Mouse (Mus musculus): Measurements from ENCODE around the gene Gprc5b.
A peak's percentile ranks its signal among the peaks of the same experiment; 100 is the strongest.

The Gprc5b gene

DNA sequence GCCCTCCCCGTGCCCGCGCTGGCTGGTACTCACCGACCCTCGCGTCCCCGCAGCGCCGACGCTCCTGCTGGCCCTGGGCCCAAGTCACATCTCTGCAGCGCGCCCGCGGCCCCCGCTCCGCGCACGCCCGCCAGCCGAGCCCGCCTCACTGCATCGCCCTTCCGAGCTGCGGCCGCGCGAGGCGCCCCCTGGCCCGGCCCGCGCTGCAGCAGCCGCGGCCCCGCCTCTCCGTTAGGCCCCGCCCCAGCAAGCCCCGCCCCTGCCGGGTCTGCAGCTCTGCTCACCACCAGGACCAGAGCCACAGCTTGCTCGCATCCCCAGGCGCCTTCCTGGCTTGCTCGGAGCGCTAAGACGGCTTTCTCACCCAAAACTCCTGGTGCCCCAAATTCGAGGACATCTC lies at the start of gene Gprc5b:
TSS of gene Gprc5b (minus strand) at position 205 of the 400 bp plus-strand sequence.
- DNase-seq (ENCODE audit: low spot score), result peak; percentile 98

DNA sequence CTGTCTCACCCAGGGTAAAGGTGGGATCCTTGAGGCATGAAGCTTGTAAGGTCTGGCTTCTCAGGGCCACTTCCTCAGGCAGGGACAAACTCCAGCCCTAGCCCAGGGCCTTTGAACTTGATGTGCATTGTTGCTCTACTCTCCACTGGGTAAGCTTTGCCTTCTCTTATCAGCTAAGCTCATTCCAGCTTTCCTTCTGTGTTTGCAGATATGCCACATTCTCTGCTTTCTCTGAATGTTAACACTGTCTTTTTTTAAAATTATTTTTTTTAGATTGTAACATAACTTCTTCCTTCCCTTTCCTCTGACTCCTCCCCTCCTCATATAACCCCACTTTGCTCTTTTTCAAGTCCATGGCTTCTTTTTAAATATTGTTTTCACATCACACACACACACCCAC lies 46.5 kb upstream of the Gprc5b start:
- DNase-seq (ENCODE audit: low spot score), result no peak

DNA sequence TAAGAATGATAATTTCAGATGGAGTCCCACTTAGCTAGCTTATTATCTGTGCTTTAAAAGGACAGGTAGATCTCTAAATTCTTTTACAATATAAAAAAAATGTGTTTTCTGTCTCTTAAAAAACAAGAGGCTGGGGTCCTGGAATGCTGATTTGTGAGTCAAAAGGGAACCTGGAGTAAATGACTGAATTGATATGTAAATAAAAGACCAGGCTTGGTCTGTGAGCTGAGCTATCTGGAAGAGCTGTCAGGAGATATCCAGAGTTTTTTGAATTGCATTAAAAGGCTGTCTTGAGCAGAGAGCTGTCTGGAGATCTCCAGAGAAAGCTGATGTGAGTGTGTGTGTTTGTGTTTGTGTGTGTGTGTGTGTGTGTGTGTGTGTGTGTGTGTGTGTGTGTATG lies 42.6 kb upstream of the Gprc5b start:
- no peak for DNase-seq (ENCODE audit: low spot score)

DNA sequence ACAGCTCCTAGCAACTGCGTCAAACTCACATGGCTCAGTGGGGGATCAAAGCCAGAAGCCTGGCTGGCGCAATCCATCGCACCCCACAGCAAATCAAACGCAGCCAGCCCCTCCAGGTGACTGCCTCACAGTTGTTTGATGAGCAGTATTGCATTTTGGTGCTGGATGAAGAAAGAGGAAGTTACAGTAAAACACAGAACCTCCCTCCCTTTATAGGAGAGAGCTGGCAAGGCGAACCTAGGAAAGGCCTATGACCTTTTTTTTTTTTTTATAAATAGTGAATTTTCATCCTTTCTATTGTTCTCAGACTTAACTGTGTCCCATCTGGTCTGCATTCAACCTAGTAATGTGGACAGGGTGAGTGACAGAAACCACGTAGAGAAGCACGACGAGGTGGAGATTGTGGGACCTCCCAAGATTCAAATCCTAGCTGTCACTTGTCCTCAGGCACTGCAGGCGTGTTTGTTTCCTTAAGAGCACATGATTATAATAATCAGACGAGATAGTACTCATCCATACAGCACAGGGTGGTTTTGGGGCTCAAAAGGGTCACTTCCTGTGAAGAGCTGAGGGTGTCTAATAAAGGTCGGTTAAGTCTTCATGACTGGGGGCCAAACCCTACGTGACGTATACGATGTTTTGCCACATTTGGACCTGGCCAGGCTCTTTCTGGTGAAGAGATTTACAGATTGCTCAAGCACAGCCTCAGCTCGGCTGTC lies 39.4 kb upstream of the Gprc5b start:
- no peak for DNase-seq (ENCODE audit: low spot score)

DNA sequence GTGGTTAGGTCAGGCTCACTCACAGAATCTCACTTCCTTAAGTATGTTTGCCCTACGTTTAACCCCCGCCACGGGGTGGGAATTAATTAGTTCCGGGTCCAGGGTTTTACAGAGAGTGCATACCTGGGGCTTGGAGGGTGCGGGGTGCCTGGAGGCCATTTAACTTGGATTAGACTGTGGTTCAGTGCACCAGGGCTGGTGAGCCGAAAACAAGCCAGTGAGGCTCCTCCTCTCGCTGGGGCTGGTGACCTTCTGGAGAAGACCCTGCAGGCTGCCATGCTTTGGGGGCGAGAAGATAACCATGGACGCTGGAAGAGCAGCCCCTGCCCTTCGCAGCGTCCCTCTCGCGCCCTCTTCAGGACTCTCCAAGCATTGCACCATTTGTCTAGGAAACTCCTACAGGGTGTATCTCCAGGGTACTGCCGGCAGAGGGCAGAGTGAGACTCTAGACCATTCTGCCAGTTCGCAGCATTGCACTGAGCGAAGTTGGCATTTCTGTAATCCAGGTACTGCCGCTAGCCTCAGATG lies 28.4 kb upstream of the Gprc5b start:
- peak; percentile 81 for DNase-seq (ENCODE audit: low spot score)

DNA sequence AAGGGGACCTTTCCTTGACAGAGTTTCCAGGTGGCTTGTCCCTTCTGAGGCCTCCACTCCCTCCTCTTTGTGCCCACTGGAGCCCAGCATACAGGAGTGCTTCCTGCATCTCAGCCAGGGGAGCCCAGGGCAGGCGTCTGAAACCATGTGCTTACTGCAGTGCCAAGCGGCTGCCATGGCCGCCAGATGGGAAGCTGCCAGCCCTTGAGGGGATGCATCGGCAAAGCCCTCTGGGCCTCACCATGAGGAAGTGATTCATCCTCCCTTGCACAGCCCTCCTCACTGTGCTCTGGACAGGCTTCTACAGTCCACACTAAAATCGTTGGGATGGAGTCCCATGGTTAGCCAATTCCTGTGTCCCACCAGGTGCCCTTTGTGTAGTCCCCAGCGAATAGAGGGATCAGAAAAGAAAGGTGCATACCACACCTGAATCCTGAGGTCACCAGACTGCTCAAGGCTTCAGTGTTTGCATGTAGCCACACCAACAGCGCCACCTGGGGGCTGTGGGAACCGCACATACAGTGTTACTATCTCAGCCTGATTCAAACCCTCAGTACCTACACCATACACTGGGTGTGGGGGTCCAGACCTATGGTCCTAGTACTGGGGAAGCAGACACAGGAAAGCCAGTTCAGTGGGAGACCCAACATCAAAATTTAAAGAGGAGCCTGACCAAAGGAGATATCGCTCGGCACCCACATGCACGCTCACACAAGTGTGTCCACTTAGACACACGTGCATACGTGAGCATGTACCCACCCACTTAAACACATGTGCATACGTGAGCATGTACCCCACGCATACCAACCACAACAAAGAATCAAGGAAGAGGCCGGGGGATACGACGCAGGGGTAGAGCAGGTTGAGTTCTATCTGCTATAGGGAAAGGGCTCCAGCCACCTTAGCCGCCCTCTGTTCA lies 27.5 kb upstream of the Gprc5b start:
- DNase-seq (ENCODE audit: low spot score), result peak; percentile 69

DNA sequence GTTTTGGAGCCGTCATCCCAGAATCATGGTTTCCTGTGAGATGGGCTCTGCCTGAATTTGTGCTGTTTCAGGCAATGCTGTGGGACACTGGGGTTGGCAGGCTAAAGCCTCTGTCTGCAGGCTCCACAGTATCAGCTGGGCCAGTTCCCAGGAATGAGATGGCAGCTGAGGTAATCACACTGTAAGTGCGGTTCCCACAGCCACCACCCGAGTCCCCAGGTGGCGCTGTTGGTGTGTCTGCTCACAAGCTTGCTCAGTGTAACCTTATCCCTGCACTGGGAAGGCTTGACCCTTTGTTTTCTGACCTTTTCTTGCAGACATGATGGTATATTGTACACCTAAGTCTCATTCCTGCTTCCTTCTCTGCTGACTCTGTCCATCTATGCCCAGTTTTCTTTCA lies 24.5 kb upstream of the Gprc5b start:
- DNase-seq (ENCODE audit: low spot score), result peak; percentile 78

DNA sequence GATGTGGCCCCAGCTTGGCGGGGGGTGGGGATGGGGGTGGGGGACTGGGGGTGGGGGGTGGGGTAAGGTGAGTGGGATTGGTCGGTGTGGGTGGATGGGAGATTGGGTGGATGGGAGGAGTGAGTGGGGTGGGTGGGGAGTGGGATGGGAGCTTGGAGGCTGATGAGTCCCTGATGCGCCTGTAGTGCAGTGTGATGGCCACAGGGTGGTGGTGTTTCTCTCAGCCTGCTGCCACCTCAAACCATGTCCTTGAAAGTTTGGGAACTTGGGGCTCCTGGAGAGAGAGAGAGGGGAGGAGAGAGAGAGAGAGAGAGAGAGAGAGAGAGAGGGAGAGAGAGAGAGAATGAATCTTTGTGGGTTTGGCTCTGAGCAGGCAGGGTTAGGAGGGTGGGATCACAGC lies 20.7 kb upstream of the Gprc5b start:
- DNase-seq (ENCODE audit: low spot score), result peak; percentile 58

DNA sequence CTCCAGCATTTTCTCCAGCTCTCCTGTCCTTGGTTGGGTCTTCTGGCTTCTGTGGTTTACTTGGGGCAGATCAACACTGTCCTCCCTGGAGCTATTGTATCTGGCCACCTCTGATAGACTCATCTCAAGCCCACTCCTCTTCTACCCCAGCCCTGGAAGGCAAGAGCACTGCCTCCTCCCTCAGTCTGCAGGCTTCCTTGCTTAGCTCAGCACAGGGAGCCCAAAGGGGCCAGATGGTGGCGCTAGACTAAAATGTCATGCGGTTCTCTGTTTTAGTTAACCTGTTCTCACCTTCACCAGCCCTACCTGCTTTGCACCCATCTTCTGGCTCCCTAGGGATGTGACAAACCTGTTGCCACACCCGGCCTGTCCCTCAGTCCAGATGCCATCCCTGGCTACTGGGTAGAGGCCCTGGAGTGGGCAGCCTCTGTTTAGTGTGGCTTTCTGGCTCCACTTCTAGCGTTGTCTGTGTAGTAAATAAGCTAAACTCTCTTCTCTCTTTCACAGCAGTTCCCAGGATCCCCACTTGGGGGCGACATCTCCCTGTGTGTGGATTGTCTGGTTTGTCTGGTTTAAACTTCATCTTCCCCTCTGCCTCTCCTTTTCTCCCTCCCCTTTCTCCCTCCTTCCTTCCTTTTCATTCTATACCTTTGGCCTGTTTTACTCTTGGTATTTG lies 16.0 kb upstream of the Gprc5b start:
- DNase-seq (ENCODE audit: low spot score), result peak; percentile 88

DNA sequence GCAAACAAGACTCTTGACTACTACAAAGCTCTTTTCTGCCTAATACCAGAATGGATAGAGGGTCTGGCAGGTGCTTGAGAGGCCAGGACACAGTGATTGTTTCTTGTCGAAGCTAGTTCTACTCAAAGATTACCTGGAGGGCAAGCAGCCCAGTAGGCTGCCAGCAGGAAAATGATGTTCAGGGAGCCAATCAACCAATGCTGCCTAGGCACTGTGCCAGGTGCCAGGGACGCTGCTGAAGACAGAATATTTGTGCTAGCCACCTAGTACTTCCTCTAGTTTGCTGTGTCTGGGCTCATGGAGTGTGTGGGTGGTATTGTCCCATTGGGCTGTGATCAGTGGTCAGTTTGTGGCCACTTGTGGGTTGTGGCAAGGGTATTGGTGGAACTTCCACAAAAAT lies 7.5 kb upstream of the Gprc5b start:
- DNase-seq (ENCODE audit: low spot score), result no peak

DNA sequence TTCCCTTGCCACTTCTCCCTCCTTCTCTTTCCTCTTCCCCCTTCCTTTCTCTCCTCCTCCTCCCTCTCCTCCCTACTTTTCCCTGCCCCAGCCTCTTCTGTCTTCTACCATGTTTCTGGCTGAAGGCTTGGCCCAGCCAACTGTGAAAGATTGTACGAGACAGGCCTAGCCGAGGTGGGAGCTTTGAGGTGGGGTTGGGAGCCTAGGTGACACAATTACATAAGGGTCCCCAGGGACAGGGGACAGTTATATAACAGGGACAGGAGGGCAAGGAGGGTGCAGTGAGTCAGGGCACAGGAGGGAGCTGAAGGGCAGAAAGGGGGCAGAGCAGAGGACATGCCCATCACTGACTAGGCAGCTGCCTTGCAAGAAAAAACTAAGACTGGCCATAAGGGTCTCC lies 7.0 kb upstream of the Gprc5b start:
- DNase-seq (ENCODE audit: low spot score), result no peak

DNA sequence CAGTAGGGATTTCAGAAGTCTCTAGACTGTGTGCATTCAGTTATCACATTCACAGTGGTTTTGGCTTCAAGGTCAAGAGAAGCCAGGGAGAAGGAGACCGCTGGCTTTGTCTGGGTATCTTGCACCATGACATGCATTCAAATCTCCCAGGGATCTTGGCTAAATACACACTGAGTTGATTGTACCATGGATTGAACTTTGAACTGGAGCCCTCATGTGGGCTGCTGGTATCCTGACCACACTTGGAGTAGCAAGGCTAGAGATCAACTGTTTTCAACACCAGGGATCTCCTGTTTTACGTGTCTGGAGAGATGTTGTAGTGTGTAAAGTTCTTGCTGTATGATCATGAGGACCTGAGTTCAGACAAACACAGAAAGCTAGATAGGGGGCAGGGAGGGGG lies 4.8 kb upstream of the Gprc5b start:
- no peak for DNase-seq (ENCODE audit: low spot score)

DNA sequence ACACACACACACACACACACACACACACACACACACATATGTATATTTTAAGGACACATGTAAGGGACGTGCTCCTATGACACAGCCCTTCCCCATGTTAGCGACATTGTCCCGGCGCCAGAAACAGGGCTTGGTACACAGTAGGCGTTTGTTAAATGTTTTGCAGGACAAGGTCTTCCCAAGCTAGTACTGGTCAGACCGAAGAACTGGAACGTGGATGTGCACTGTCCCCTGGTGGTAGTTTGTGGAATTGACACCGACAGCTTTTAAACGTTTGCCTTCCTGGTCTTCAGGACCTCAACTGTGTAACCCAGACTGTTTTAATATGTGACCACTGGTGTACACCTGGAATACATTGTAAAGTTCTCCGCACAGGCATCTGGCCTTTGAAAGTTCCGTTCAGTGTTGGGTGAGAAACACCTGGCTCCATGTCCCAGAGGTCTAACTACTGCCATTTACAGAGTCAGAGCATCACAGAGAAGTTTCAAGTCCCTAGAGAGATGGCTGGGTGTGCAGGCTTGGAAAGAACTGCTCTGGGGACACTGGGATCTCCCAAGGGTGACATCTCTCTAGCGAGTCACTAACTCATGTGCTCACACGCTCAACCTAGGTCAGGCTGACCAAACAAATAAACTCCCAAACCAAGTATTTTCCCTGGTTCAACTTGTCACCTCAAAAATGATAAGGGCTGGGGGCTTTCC lies 1.3 kb upstream of the Gprc5b start:
- peak; percentile 88 for DNase-seq (ENCODE audit: low spot score)

DNA sequence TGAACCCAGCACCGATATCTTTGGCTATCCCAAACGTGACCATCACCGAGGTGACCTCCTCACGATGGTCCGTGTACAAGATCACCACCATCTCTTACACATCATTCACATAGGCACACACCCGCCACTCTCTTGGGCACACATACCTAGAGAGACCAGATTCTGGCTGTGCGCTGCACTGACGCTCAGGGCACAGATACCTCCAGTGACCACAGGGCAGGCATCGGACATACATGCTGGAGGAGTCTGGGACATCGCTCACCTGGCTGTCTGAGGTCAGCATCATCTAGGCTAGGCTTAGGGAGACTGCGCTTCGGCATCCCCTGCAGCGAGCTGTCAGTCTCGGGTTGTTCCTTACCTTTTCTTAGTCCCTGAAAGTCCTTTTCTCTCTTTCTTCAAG lies 660 bp upstream of the Gprc5b start:
- DNase-seq (ENCODE audit: low spot score), result no peak

DNA sequence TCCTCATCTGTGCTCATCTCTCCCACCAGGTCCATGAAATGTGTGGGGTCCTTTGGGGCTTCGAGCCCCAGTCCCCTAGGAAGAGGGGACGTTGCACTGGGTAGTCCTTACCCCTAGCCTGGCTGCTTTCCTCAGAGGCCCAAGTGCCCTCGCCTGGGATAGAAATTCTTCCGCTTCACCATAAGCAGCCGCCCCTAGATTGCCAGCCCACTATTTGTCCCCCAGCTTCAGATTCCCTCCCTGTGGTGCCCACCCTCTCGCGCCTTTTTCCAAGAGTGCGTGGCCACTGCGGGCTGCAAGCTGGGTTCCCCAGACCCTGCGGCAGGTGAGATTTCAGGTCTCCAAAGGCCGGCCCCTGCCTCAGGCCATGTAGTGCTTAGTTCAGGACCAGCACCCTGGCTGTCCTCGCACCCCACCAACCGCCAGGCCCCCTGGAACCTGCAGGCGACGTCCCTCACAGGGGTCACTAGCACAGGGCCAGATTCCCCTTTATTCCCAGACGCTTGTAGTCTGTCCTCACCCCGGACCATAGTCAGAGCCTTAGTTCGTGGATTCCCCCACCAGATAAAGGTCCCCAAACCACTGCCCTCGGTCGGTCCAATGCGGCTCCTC lies 674 bp downstream of the Gprc5b start:
- no peak for DNase-seq (ENCODE audit: low spot score)

DNA sequence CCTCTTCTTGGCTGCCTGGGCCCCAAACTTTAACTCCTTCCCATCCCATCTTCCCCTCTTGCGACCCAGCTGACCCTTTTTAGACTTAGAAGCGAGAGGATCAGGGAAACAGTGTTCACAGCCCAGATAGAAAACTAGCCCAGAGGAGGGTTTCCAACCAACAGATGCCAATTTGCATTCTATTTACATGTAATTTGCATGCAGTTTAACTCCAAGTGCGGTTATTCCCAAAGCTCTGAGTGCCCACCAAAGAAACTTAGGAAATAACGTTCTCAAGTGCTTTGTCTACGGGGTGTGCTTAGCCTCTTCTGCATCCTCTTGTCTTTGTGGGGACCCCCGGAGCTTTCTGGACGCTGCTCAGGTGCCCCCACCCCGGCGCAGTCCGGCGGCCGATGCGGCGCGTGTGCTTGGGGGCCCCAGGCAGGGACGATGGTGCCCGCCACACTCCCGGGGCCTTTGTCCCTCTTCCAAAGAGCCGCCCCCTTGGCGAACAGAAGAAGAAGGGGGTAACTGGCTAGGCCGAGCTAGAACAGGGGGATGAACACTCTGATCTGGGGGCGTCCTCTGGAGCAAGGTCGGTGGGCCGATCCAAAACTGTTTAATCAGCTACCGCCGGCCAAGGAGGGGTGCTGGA lies 1.3 kb downstream of the Gprc5b start:
- DNase-seq (ENCODE audit: low spot score), result no peak

DNA sequence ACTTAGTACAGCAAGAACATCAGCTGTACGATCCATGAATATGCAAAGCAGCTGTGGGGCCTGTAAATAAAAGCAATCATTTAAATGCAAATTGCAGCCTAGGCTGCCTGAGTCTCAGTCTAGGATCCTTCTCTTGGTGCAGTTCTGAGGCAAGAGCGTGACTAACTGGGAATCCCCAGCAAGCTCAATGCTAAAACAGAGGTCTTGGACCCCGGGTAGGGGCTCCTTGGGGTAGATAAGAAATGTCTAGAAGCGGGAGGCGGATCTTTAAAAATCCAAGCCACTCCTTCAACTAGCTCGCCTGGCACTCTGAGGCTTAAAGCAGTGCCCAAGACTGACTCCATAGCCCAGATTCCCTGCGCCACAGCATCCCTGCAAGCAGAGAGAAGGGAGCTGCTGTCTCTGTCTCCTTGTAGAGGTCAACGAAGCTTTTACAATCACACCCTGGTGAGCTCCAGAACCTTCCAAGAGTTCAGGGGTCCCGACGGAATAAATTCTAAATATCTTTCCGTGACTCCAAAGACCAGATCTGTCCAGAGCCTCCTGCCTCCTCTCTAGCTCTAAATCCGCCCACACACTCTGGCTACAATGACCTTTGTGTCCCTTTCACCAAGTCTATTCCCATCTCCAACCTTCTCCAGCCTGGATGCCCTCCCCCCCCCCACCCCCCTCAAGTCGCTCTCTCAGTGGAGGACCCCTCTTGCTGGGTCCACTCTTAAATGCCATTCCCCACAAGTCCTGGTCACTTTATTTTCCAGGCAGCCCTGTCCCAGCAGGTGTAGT lies 2.2 kb downstream of the Gprc5b start:
- no peak for DNase-seq (ENCODE audit: low spot score)

DNA sequence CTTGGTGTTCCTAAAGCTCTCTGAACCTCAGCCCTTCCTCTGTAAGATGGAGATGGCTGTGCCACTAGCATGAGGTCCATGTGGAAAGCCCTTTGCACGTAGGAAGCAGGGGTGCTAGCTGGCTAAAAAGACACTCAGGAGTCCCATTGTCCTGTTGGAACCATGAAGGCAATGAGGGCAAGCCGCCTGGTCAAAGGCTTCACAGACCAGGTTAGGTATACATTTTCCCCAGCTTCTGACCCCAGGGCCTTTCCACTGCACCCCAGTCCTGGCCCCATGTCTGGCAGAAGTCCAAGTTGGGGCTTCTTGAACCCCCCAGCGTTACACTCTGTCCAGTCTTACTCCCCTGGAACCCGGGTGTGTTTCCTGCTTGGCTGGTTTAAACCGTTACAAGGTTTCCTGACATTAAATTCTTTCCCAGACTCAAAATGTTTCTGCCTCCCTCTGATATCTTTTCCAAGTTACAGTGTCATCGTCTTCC lies 2.9 kb downstream of the Gprc5b start:
- no peak for DNase-seq (ENCODE audit: low spot score)

DNA sequence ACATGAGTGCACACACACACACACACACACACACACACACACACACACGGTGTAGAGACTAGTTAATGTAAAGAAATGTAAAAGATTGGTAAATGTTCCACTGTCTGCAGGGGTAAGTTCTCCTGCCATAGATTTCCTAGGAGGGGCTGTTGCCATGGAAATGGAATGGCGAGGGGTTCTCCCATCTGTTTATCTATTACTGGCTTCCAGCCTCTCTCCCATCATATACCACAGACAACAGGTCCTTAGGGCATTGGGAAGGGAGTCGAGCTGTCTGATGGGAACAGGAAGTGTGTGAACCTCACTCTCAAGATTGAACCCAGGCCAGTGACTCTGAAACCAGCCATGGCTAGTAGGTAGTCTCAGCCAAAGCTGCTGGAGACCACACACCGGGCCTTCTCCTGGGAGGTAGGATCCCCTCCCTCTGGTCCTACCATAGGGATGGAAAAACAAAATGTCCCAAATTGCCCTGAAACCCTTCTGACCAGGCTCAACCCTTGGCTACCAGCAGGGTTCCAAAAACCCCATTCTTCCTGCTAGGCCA lies 3.6 kb downstream of the Gprc5b start:
- no peak for DNase-seq (ENCODE audit: low spot score)

DNA sequence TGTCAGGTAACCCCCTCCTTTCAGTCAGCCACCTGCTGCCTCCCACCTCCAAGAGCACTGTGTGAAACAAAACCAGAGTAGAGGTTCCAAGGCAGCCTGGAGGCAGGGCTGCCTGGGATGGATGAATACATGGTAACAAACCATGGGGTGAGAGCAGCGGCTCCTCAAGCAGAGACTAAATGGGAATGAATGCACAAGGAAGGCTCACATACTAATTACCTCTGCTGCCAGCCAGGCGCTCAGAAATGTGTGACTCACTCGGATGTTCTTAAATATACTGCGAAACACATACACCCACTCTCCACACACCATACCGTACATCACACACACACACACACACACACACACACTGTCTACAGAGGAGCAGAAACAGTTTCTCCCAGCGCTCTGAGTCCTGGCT lies 4.7 kb downstream of the Gprc5b start:
- no peak for DNase-seq (ENCODE audit: low spot score)
